Mouse (Mus musculus) common myeloid progenitor, adult 5-6 weeks (primary cell): Measurements from ENCODE around the gene Cilp2. TPM values are rescaled to one million over a fixed set of nuclear protein-coding genes. Genes with fewer than 3 reads are reported as not detected.

Source experiments
- total RNA-seq: library from RNA; stranded (forward); fragments of 200-1000, 187-1606 nt; gene quantifications from 2 replicates; pipeline ENCODE4 v1.2.3, GENCODE M21; 2017

Gene Cilp2
- total RNA-seq, 1 experiment from 2014 or later, result not detected

Other genes with a start within 250 kb of the Cilp2 start
- gene Zfp964, start 233.2 kb downstream of the Cilp2 start, total RNA-seq, result 0.59 and 0.87 TPM in 2 replicates
- 31.2 and 36.5 TPM in 2 replicates for gene Zfp869, start 177.0 kb downstream of the Cilp2 start, total RNA-seq
- gene Zfp963, start 137.7 kb downstream of the Cilp2 start, total RNA-seq, result 1.9 and 4.8 TPM in 2 replicates
- not detected in 2 replicates for gene Gm20422, start 112.8 kb downstream of the Cilp2 start, total RNA-seq
- 12.9 and 19.5 TPM in 2 replicates for gene Atp13a1, start 96.5 kb downstream of the Cilp2 start, total RNA-seq
- 23.3 and 32.0 TPM in 2 replicates for gene Zfp866, start 96.5 kb downstream of the Cilp2 start, total RNA-seq
- 26.0 and 27.0 TPM in 2 replicates for gene Gmip, start 79.0 kb downstream of the Cilp2 start, total RNA-seq
- gene Lpar2, start 65.3 kb downstream of the Cilp2 start, total RNA-seq, result 1.4 and 1.5 TPM in 2 replicates
- 14.2 and 15.3 TPM in 2 replicates for gene Pbx4, start 55.2 kb downstream of the Cilp2 start, total RNA-seq
- 1.2 TPM in 1 of 2 replicates, not detected in the other for gene Tssk6, start 14.5 kb upstream of the Cilp2 start, total RNA-seq
- 82.1 and 100 TPM in 2 replicates for gene Ndufa13, start 14.9 kb upstream of the Cilp2 start, total RNA-seq
- not detected in 2 replicates for gene Yjefn3, start 15.0 kb upstream of the Cilp2 start, total RNA-seq
- 86.7 and 90.0 TPM in 2 replicates for gene Gatad2a, start 108.7 kb upstream of the Cilp2 start, total RNA-seq
- 30.5 and 31.4 TPM in 2 replicates for gene Mau2, start 155.0 kb upstream of the Cilp2 start, total RNA-seq
- 27.7 and 31.5 TPM in 2 replicates for gene Sugp1, start 155.1 kb upstream of the Cilp2 start, total RNA-seq
- not detected in 2 replicates for gene Tm6sf2, start 185.2 kb upstream of the Cilp2 start, total RNA-seq
- gene Hapln4, start 195.8 kb upstream of the Cilp2 start, total RNA-seq, result 0.24 TPM in 1 of 2 replicates, not detected in the other
- not detected in 2 replicates for gene Ncan, start 233.2 kb upstream of the Cilp2 start, total RNA-seq
- gene Nr2c2ap, start 243.6 kb upstream of the Cilp2 start, total RNA-seq, result 9.0 and 9.2 TPM in 2 replicates